Mouse (Mus musculus): ENCODE results near the gene Prss23.

Prss23 gene

DNA sequence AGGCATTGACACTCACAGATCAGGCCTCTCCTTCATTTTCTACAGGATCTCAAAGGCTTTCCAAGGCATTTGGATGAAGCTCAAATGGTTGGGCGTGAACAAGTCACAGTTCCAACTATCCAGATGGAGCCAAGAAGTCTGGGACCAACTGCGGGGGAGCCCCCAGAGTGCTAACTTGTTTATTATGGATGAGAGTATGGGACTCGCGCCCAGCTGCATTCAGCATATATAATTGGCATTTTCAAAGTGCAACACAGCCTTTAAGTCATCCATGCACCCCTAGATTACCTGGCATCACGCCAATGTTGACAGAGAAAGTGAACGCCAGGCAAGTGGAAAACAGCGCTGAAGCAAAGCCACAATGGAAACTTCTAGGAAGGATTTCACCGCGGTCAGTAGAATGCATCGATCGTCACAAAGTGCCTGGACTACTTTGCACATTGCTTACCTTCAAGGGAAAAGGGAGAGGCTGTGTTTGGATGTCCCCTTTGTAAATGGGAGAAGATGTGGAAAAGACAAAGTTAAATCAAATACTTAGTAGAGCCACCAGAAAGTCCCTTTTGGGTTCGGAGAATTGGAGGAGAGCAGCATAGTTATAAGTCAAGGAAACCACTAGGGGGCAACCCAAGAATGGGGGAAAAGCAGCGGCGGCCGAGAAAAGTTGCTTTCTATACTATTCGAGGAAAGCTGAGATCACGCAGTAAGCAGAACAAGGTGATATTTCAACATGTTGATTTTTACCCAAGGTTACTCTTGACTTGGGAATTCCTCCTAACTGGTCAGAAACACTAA is 27.3 kb downstream of the Prss23 start:
- DNase-seq (ENCODE audit: low spot score) = peak; percentile 47

GRCm38 (mm10) chr7:89483769-89484568 is 43.0 kb downstream of the Prss23 start:
- no peak for DNase-seq (ENCODE audit: low spot score)

DNA sequence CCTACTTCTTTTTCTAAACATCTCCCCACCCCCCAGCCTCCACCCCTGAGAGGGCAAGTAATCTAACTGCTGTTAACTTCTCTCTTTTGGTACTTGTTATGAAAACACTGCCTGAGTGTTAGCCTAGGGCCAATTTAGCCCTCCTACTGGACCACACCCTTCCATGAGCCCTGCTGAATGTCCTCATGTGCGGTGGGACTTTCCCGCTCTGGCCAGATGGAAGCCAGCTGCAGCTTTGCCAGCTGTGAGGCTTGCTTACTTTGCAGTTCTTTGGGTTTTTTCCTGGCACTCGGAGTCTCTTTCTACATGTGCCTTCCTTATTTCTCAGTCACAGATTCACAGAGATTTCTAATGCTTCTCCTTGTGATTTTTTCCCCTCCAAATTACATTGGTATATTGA is 45.3 kb downstream of the Prss23 start:
- no peak for DNase-seq (ENCODE audit: low spot score)

GRCm38 (mm10) chr7:89478490-89478889 is 48.5 kb downstream of the Prss23 start:
- DNase-seq (ENCODE audit: low spot score) = no peak

DNA sequence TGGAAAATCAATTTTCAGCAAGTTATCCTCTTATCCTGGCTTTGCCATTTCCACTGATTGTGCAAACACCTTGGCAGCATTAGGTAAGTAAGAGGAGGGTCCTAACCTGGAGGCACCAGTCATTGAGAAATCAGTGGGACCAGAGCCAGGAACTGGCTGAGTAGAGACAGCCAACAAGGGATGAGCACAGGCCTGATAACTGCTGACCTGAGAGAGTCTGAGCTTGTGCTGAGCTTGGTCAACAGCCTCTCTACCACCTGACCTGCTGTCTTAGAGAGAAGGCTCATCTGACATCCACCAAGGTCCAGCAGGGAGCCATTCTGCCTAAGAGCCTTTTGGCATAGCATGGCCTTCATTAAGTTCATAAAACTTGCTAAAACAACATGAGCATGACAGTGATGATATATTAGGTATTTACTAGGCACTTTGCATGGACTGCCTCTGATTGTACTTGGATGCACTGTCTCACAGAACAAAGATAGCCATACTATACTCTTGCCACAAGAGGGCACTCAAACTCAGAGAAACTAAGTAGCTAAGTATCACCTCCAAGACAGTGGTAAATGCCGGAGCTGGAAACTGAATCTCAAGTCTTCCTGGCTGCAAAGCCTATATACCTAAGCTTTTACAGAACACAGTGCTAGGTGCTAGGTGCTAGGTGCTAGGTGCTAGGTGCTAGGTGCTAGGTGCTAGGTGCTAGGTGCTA is 49.5 kb downstream of the Prss23 start:
- no peak for DNase-seq (ENCODE audit: low spot score)

DNA sequence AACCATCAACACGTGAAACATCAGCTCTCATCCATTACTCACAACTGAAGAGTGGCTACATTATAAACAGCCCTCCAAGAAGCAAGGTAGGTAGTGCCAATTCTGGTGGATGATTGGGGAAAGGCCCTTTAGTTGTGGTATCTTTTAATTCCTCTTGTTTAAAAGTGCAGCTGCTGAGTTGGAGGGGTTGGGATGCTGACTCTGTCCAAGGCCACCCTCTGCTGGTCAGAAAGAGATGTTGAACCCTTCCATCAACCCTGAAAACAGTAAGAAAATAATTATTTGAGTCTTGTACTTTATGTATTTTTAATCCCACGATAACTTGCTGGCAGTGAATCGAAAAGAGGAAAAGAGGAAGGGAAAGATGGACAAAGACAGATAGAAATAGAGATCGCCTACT is 53.5 kb downstream of the Prss23 start:
- no peak for DNase-seq (ENCODE audit: low spot score)

- no peak for DNase-seq (ENCODE audit: low spot score)
Observed at GRCm38 (mm10) chr7:89463775-89464592, 63.0 kb downstream of the Prss23 start.

DNA sequence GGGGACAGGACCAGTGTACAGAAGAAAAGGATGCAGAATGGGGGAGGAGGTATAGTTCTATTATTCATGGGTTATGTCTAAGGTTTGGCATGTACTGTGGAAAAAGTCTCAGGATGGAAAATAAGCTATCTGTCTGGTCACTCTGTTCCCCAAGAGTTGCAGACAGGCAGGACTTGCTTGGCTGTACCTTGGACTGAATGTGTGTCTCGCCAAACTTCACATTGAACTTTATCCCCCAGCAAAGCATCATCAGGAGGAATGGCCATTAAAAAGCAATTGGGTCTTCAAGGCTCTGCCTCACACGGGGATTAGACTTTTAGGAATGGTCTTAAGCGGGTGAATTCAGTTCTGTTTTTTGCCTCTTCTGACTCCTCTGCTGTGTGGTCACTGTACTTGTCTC is 63.7 kb downstream of the Prss23 start:
- no peak for DNase-seq (ENCODE audit: low spot score)

DNA sequence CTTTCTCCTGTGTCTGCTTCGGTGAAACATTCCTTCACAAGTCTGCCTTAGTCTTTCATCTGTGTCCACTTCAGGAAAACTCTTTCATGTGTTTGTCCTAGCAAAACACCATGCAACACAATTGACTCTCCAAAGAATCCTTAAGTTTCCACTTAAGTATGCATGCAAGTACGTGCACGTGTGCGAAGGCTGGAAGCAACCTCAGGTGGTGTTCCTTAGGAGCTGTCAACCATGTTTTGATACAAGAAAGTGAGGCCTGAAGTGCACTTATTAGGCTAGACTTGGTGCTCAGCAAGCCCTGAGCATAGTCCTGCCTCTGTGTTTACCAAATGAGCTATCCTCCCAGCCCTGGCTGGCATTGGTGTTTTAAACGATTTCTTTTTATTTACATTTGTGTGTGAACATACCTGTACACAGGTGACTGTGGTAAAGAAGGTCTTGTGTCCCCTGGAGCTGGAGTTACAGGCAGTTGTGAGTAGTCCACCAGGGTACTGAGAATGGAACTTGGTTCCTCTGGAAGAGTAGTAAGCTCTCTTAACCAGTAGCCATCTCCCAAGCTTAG is 64.3 kb downstream of the Prss23 start:
- DNase-seq (ENCODE audit: low spot score) = no peak

DNA sequence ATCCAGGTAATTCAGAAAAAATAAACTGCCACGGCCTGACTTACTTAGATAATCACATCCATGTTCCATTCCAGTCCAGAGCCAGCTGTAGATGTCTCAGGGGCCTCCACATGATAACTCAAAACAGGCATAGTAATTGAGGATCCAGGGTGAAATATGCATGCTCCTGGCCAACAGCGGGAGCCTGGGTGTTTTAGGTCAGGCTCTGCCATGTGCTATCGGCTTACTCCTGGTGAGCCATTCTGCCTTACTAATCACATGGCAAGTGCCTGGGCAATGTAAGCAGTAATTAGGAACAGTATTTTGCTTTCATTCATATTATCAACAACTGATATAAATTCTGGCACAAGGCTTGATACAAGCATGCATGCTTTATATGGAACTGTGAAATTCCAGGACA is 65.6 kb downstream of the Prss23 start:
- no peak for DNase-seq (ENCODE audit: low spot score)

- DNase-seq (ENCODE audit: low spot score) = no peak
Observed at GRCm38 (mm10) chr7:89460911-89461310, 66.1 kb downstream of the Prss23 start.

DNA sequence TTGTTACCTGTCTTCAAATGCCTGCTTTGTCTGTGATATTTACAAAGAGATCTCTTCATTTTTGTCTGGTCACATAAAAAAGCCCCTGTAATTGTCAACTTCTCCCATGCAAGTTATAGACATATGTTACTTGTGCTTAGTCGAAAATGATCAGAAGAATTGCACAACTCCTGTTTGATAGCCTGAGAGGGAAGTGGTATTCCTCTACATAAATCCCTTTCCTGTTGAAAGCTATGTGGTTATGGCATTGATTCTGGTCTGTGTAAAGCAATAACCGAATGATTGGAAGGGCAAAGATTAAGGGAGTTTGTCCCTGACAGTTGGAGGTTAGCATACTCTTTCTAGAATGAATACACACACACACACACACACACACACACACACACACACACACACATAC is 67.3 kb downstream of the Prss23 start:
- DNase-seq (ENCODE audit: low spot score) = no peak
